8 mouse cellular contexts compared by ENCODE assay signal in the genomic region with DNA sequence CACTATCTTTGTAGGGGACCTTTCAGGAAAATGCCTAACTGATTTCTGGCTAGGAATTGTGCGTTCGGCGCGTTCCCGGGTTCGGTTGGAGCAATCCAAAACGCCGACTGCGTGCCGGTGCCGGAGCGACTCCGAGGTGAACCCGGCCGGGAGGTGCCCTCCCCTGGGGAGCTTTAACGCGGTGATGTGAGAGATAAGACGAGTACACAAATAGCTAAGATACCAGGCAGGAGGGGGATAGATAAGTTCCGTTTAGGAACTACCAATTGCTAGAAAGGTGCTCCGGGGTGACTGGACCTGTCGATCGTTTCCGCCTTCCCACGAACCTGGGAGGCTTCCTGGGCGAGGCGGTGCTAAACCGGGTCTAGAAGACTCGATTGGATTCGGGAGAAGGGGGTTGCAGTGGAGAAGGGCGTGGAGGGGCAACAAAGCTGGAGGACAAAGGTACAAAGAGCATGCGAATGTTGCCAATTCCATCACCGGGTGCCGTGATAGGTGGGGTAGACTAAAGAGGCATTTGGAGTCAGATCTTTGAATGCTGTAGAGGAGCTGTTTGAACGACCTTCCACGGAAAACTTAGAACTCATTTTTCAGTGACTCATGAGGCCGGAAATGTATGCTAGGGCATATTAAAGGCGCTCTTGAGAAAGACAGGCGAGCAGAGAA. TPM values are rescaled to one million over a fixed set of nuclear protein-coding genes. Genes with fewer than 3 reads are reported as not detected.
DNase-seq lines count a peak whose midpoint lies in the region; ATAC-seq and TF ChIP-seq lines count a peak whose summit lies in the region.

No protein-coding gene starts in this region.

- peaks cover 35% of the 10 kb centered on the region for H3K4me1 ChIP-seq in G1E (ENCODE audit: insufficient read depth, low read depth, low read length)
- H3K4me1 ChIP-seq in embryonic fibroblast, embryonic 13.5 days (ENCODE audit: control insufficient read depth, insufficient read depth, low read length) = no peaks in the 10 kb centered on the region
- H3K4me1 ChIP-seq in heart, embryonic 14.5 days (ENCODE audit: control insufficient read depth in 2 of 2, insufficient read depth in 2 of 2, low read length in 2 of 2) = peaks cover 2 to 20% of the 10 kb centered on the region in 2 experiments; a peak in 3 of 4 replicates
- H3K4me1 ChIP-seq in kidney, postnatal 0 days (replicated peaks; ENCODE audit: insufficient read depth, low read length) = 0 out of 2 replicates have a peak, but pooled peaks cover 3% of the 10 kb centered on the region
- peaks cover 4% of the 10 kb centered on the region; the same call in 1 of the 2 replicates for H3K4me1 ChIP-seq in lung, postnatal 0 days (ENCODE audit: insufficient read depth, low read depth, low read length)

- no peak for TF ChIP-seq CTCF in G1E (IDR thresholded peaks at IDR 0.05; ENCODE audit: low read depth, low read length)
- TF ChIP-seq CTCF in embryonic fibroblast, embryonic 13.5 days (IDR thresholded peaks at IDR 0.05; ENCODE audit: borderline replicate concordance, insufficient read depth, low read length) = no peak
- TF ChIP-seq CTCF in kidney, postnatal 0 days (IDR thresholded peaks at IDR 0.05; ENCODE audit: low read depth) = no peak
- TF ChIP-seq CTCF in lung, postnatal 0 days (IDR thresholded peaks at IDR 0.05) = no peak

- DNase-seq in G1E (ENCODE audit: low spot score) = peak; percentile 75
- peak; percentile 43 for DNase-seq in adrenal gland, postnatal 25 days
- peak; percentile 58 for DNase-seq in kidney, postnatal 0 days (ENCODE audit: low spot score)
- DNase-seq in lung, postnatal 0 days (ENCODE audit: low spot score) = peak; percentile 75
- DNase-seq in retina, embryonic 14.5 days (ENCODE audit: low spot score) = peak; percentile 53
- DNase-seq in urinary bladder, postnatal 14 days (ENCODE audit: low spot score) = peak; percentile 66

- WGBS in heart, embryonic 14.5 days = under 1% methylated on average over 38 of the region's 38 CpGs
- under 1% methylated on average over 38 of the region's 38 CpGs for WGBS in kidney, postnatal 0 days
- under 1% methylated on average over 38 of the region's 38 CpGs for WGBS in lung, postnatal 0 days

- no peak for TF ChIP-seq EP300 in lung, postnatal 0 days (IDR thresholded peaks at IDR 0.05)

- H3K9me3 ChIP-seq in G1E (replicated peaks) = no peaks in the 10 kb centered on the region
- no peaks in the 10 kb centered on the region for H3K9me3 ChIP-seq in heart, embryonic 14.5 days (ENCODE audit: control insufficient read depth, low read length)
- no peaks in the 10 kb centered on the region for H3K9me3 ChIP-seq in kidney, postnatal 0 days (replicated peaks; ENCODE audit: low read length)
- H3K9me3 ChIP-seq in lung, postnatal 0 days (ENCODE audit: low read length) = no peaks in the 10 kb centered on the region

- peaks cover 16% of the 10 kb centered on the region for H3K27me3 ChIP-seq in G1E (ENCODE audit: insufficient read depth, low read length)
- H3K27me3 ChIP-seq in heart, embryonic 14.5 days (ENCODE audit: control insufficient read depth, insufficient read depth, low read length) = no peaks in the 10 kb centered on the region
- H3K27me3 ChIP-seq in kidney, postnatal 0 days (ENCODE audit: insufficient read depth, low read length) = no peaks in the 10 kb centered on the region
- no peaks in the 10 kb centered on the region for H3K27me3 ChIP-seq in lung, postnatal 0 days (replicated peaks; ENCODE audit: insufficient read depth, low read length)

- H3K4me2 ChIP-seq in heart, embryonic 14.5 days (ENCODE audit: low read length) = peak overlapping the region; percentile 81
- H3K4me2 ChIP-seq in kidney, postnatal 0 days (ENCODE audit: low read length) = peak overlapping the region; percentile 73
- peak overlapping the region; percentile 66 for H3K4me2 ChIP-seq in lung, postnatal 0 days (replicated peaks; ENCODE audit: low read depth, low read length)

- peaks cover 28% of the 10 kb centered on the region for H3K36me3 ChIP-seq in G1E (replicated peaks)
- peaks cover 10% of the 10 kb centered on the region for H3K36me3 ChIP-seq in heart, embryonic 14.5 days (ENCODE audit: control insufficient read depth, insufficient read depth, low read length)
- no peaks in the 10 kb centered on the region for H3K36me3 ChIP-seq in kidney, postnatal 0 days (ENCODE audit: insufficient read depth, low read length)
- 0 out of 2 replicates have a peak, but pooled peaks cover 3% of the 10 kb centered on the region for H3K36me3 ChIP-seq in lung, postnatal 0 days (ENCODE audit: insufficient read depth, low read length)

- peak overlapping the region; percentile 87 for H3K4me3 ChIP-seq in G1E (ENCODE audit: low read depth, low read length)
- peak overlapping the region; percentile 99 for H3K4me3 ChIP-seq in embryonic fibroblast, embryonic 13.5 days (ENCODE audit: insufficient read depth, low read length)
- H3K4me3 ChIP-seq in heart, embryonic 14.5 days (ENCODE audit: control insufficient read depth in 1 of 2, insufficient read depth in 1 of 2, low read depth in 1 of 2, low read length in 2 of 2) = peak overlapping the region; percentile 74 to 99
- H3K4me3 ChIP-seq in kidney, postnatal 0 days (replicated peaks; ENCODE audit: low read depth, low read length) = peak overlapping the region; percentile 99
- peak overlapping the region; percentile 99 for H3K4me3 ChIP-seq in lung, postnatal 0 days (ENCODE audit: low read depth, low read length)

- H3K9ac ChIP-seq in heart, embryonic 14.5 days (ENCODE audit: low read length) = peak overlapping the region; percentile 98
- peak overlapping the region; percentile 99 for H3K9ac ChIP-seq in kidney, postnatal 0 days (ENCODE audit: low read depth, low read length)
- H3K9ac ChIP-seq in lung, postnatal 0 days (replicated peaks; ENCODE audit: low read depth) = peak overlapping the region; percentile 99

- TF ChIP-seq POLR2A in embryonic fibroblast, embryonic 13.5 days (IDR thresholded peaks at IDR 0.05; ENCODE audit: low read depth, low read length) = peak; percentile 25; the same call in 1 of the 2 replicates

- H3K27ac ChIP-seq in embryonic fibroblast, embryonic 13.5 days (ENCODE audit: insufficient read depth, low read length) = peak overlapping the region; percentile 86
- H3K27ac ChIP-seq in heart, embryonic 14.5 days (replicated peaks in 1 of 2; ENCODE audit: control insufficient read depth in 1 of 2, insufficient read depth in 1 of 2, low read depth in 2 of 2, low read length in 2 of 2) = peak overlapping the region; percentile 75 to 97
- peak overlapping the region; percentile 98 for H3K27ac ChIP-seq in kidney, postnatal 0 days
- peak overlapping the region; percentile 98 for H3K27ac ChIP-seq in lung, postnatal 0 days (ENCODE audit: low read length)

- ATAC-seq in G1E (ENCODE audit: extremely low read depth, insufficient number of reproducible peaks, low FRiP score, poor library complexity, severe bottlenecking) = peak; percentile 72
- ATAC-seq in heart, embryonic 14.5 days (ENCODE audit: insufficient number of reproducible peaks, insufficient read depth, low FRiP score, low read depth) = no peak
- ATAC-seq in kidney, postnatal 0 days (replicated peaks; ENCODE audit: low FRiP score, low read depth) = 0 out of 2 replicates have a peak, but pooled peaks have one; percentile 31
- peak; percentile 20 for ATAC-seq in lung, postnatal 0 days

RNA-seq across cellular contexts. Expression of a gene that starts 1.0 kb away (rescaled TPM):
- total RNA-seq in G1E (2014; fragmentation: Nextera tagmentation) (147 and 159 TPM in 2 replicates), G1E (2017) (208 and 231 TPM in 2 replicates)
- polyA plus RNA-seq in G1E (2012) = 41.8 and 51.3 TPM in 2 replicates
- total RNA-seq in adrenal gland, postnatal 25 days (2021) = 113 and 114 TPM in 2 replicates
- 72.4 and 72.7 TPM in 2 replicates for polyA plus RNA-seq in embryonic fibroblast, embryonic 13.5 days (2011; ENCODE audit: insufficient read length, low read depth, missing spikeins)
- 39.7 and 41.4 TPM in 2 replicates for polyA plus RNA-seq in heart, embryonic 14.5 days (2014; fragmentation: Nextera tagmentation; extraction: Ambion mirVana)
- 31.3 and 34.6 TPM in 2 replicates for polyA plus RNA-seq in kidney, postnatal 0 days (2015; fragmentation: Nextera tagmentation; extraction: Ambion mirVana)
- polyA plus RNA-seq in lung, postnatal 0 days (2015; fragmentation: Nextera tagmentation; extraction: Ambion mirVana) = 37.3 and 37.7 TPM in 2 replicates

RNA-seq across cellular contexts. Expression of a gene that starts 15.8 kb away (rescaled TPM):
- not detected in 2 replicates for total RNA-seq in G1E (2014; fragmentation: Nextera tagmentation)
- 0.16 and 0.46 TPM in 2 replicates for total RNA-seq in G1E (2017)
- polyA plus RNA-seq in G1E (2012) = not detected in 2 replicates
- total RNA-seq in adrenal gland, postnatal 25 days (2021) = 0.58 and 1.0 TPM in 2 replicates
- polyA plus RNA-seq in embryonic fibroblast, embryonic 13.5 days (2011; ENCODE audit: insufficient read length, low read depth, missing spikeins) = 1.1 and 3.5 TPM in 2 replicates
- 1.2 and 1.4 TPM in 2 replicates for polyA plus RNA-seq in heart, embryonic 14.5 days (2014; fragmentation: Nextera tagmentation; extraction: Ambion mirVana)
- polyA plus RNA-seq in kidney, postnatal 0 days (2015; fragmentation: Nextera tagmentation; extraction: Ambion mirVana) = 0.98 and 1.7 TPM in 2 replicates
- 1.5 and 1.8 TPM in 2 replicates for polyA plus RNA-seq in lung, postnatal 0 days (2015; fragmentation: Nextera tagmentation; extraction: Ambion mirVana)
